Mouse (Mus musculus) erythroblast, embryonic 14.5 days (primary cell): ENCODE data around the gene Espl1.

ENCODE experiments used
- GATA1 ChIP-seq: IDR thresholded peaks from 2 replicates; pipeline ENCODE4 v1.6.1; 2012; ENCODE audit warnings: low read length, inconsistent platforms, mixed read lengths
- TAL1 ChIP-seq: IDR thresholded peaks from 3 replicates; pipeline ENCODE4 v1.6.1; 2012; ENCODE audit warnings: low read length, inconsistent platforms, mixed read lengths

- TF ChIP-seq GATA1 (no peak), TAL1 (no peak)
Measured at GRCm38 (mm10) chr15:102295633-102296367, at the start of gene Espl1.
